ENCODE assay signal across 20 mouse cellular contexts in the genomic region with DNA sequence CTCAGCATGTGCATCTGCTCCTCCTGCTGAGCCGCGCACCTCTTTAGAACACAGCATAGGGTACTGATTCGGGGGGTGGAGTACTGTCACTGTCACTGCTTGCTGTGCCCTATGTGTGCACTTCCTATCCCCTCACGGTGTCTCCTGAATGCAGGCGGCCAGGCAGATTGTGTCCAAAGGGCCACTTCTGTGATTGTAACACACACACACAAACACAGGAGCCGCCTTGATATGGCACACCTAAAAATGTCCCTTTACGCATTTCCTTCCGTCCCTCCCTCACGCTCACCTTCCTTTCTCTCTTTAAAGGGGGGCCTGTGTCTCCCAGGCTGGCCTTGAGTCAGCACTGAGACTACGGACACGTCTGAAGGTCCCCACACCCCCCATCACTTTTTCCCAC.
DNase-seq lines count a peak whose midpoint lies in the region; ATAC-seq and TF ChIP-seq lines count a peak whose summit lies in the region.
"Had no signal": no experiment of that assay in that cellular context is flagged by ENCODE, and none has a peak within 500 bp of the region (broad histone marks: within the 10 kb centered on the region; RNA-seq: fewer than 3 reads in every experiment).

No protein-coding gene starts in this region.

- H3K4me1 ChIP-seq in liver, embryonic 12.5 days = peaks cover 45% of the 10 kb centered on the region
- peaks cover 17% of the 10 kb centered on the region for H3K4me1 ChIP-seq in liver, postnatal 0 days (ENCODE audit: insufficient read depth)
- peaks cover 26% of the 10 kb centered on the region; the same call in 1 of the 2 replicates for H3K4me1 ChIP-seq in spleen, adult 2 months (ENCODE audit: control insufficient read depth, insufficient read depth, insufficient read length)
- H3K4me1 ChIP-seq in midbrain, postnatal 0 days (ENCODE audit: insufficient read depth, low read length) = peaks cover 4% of the 10 kb centered on the region; the same call in 1 of the 2 replicates

- no peak for DNase-seq in liver, postnatal 0 days
- no peak for DNase-seq in spleen, adult 2 months (ENCODE audit: low read depth in 1 of 2, low spot score in 2 of 2)
- no peak for DNase-seq in spleen, adult 18-20 months
- no peak for DNase-seq in midbrain, postnatal 0 days (ENCODE audit: low spot score)
- DNase-seq in frontal cortex, postnatal 25 days (ENCODE audit: low spot score in 2 of 2) = no peak
- DNase-seq: cerebellum, adult 11 months; cerebellum, adult 9-11 months; kidney, adult 8-10 months; kidney, postnatal 10 days; lung, postnatal 36 days had no signal

- no peaks in the 10 kb centered on the region for H3K9me3 ChIP-seq in liver, embryonic 12.5 days (replicated peaks)
- no peaks in the 10 kb centered on the region for H3K9me3 ChIP-seq in liver, postnatal 0 days (ENCODE audit: low read length)
- H3K9me3 ChIP-seq in midbrain, postnatal 0 days (ENCODE audit: low read length) = no peaks in the 10 kb centered on the region
- H3K9me3 ChIP-seq: forebrain, embryonic 12.5 days; heart, embryonic 13.5 days; intestine, embryonic 15.5 days; lung, embryonic 15.5 days; midbrain, embryonic 12.5 days had no signal

- H3K4me3 ChIP-seq in liver, embryonic 12.5 days = no peak overlapping the region
- no peak overlapping the region for H3K4me3 ChIP-seq in liver, postnatal 0 days (ENCODE audit: low read depth, low read length)
- no peak overlapping the region for H3K4me3 ChIP-seq in spleen, adult 2 months (ENCODE audit: extremely low read depth, insufficient read depth, insufficient read length)
- no peak overlapping the region for H3K4me3 ChIP-seq in midbrain, postnatal 0 days (ENCODE audit: low read depth, low read length)
- H3K4me3 ChIP-seq: forebrain, embryonic 12.5 days; heart, embryonic 13.5 days; intestine, embryonic 15.5 days; left cerebral cortex, adult 2 months; lung, embryonic 15.5 days; midbrain, embryonic 12.5 days had no signal

- H3K4me2 ChIP-seq in liver, embryonic 12.5 days = peak overlapping the region; percentile 55
- H3K4me2 ChIP-seq in liver, postnatal 0 days (ENCODE audit: low read depth, low read length) = no peak overlapping the region
- H3K4me2 ChIP-seq in midbrain, postnatal 0 days (ENCODE audit: low read depth, low read length, poor library complexity, severe bottlenecking) = no peak overlapping the region
- H3K4me2 ChIP-seq: forebrain, embryonic 12.5 days; heart, embryonic 13.5 days; hindbrain, embryonic 14.5 days; lung, embryonic 15.5 days; midbrain, embryonic 12.5 days had no signal

- ATAC-seq in liver, embryonic 12.5 days = no peak
- no peak for ATAC-seq in liver, postnatal 0 days
- no peak for ATAC-seq in midbrain, postnatal 0 days (ENCODE audit: low FRiP score)
- no peak for ATAC-seq in erythroblast, adult 5-6 weeks (replicated peaks; ENCODE audit: low FRiP score, poor library complexity, severe bottlenecking)
- ATAC-seq: intestine, embryonic 15.5 days had no signal

- TF ChIP-seq EP300 in liver, postnatal 0 days (IDR thresholded peaks at IDR 0.05; ENCODE audit: low read depth) = no peak

- WGBS in liver, embryonic 12.5 days (ENCODE audit: insufficient replicate concordance) = 80% methylated on average over 11 of the region's 11 CpGs
- 74% methylated on average over 11 of the region's 11 CpGs for WGBS in liver, postnatal 0 days (ENCODE audit: insufficient replicate concordance)
- 63% methylated on average over 11 of the region's 11 CpGs for WGBS in spleen, adult 2 months
- WGBS in midbrain, postnatal 0 days = 87% methylated on average over 11 of the region's 11 CpGs

- no peaks in the 10 kb centered on the region for H3K27me3 ChIP-seq in liver, embryonic 12.5 days (replicated peaks)
- H3K27me3 ChIP-seq in liver, postnatal 0 days (ENCODE audit: insufficient read depth, low read length) = no peaks in the 10 kb centered on the region
- H3K27me3 ChIP-seq in spleen, adult 2 months (ENCODE audit: control insufficient read depth, insufficient read depth, low read length) = no peaks in the 10 kb centered on the region
- no peaks in the 10 kb centered on the region for H3K27me3 ChIP-seq in midbrain, postnatal 0 days (ENCODE audit: insufficient read depth, low read length)
- H3K27me3 ChIP-seq: forebrain, embryonic 12.5 days; heart, embryonic 13.5 days; intestine, embryonic 15.5 days; lung, embryonic 15.5 days; midbrain, embryonic 12.5 days had no signal

- TF ChIP-seq CTCF in liver, postnatal 0 days (IDR thresholded peaks at IDR 0.05; ENCODE audit: low read depth) = no peak
- TF ChIP-seq CTCF in spleen, adult 2 months (IDR thresholded peaks at IDR 0.05; ENCODE audit: extremely low read depth, insufficient read depth, insufficient read length, insufficient replicate concordance) = no peak
- TF ChIP-seq CTCF in midbrain, postnatal 0 days (IDR thresholded peaks at IDR 0.05) = no peak

- no peaks in the 10 kb centered on the region for H3K36me3 ChIP-seq in liver, embryonic 12.5 days
- H3K36me3 ChIP-seq in liver, postnatal 0 days (replicated peaks; ENCODE audit: insufficient read depth, low read length) = no peaks in the 10 kb centered on the region
- no peaks in the 10 kb centered on the region for H3K36me3 ChIP-seq in spleen, adult 2 months (ENCODE audit: control insufficient read depth, insufficient read depth, low read length)
- no peaks in the 10 kb centered on the region for H3K36me3 ChIP-seq in midbrain, postnatal 0 days (ENCODE audit: insufficient read depth, low read length)
- H3K36me3 ChIP-seq: forebrain, embryonic 12.5 days; heart, embryonic 13.5 days; intestine, embryonic 15.5 days; lung, embryonic 15.5 days; midbrain, embryonic 12.5 days had no signal

- no peak for TF ChIP-seq POLR2A in spleen, adult 2 months (IDR thresholded peaks at IDR 0.05; ENCODE audit: low read depth, low read length)

- H3K9ac ChIP-seq in liver, embryonic 12.5 days = no peak overlapping the region
- H3K9ac ChIP-seq in liver, postnatal 0 days (replicated peaks) = no peak overlapping the region
- H3K9ac ChIP-seq in midbrain, postnatal 0 days (replicated peaks; ENCODE audit: low read length, poor library complexity, severe bottlenecking) = no peak overlapping the region
- H3K9ac ChIP-seq: forebrain, embryonic 12.5 days; hindbrain, embryonic 14.5 days; intestine, embryonic 15.5 days; lung, embryonic 15.5 days; midbrain, embryonic 12.5 days had no signal

- no peak overlapping the region for H3K27ac ChIP-seq in liver, embryonic 12.5 days
- no peak overlapping the region for H3K27ac ChIP-seq in liver, postnatal 0 days (ENCODE audit: low read depth)
- peak overlapping the region; percentile 11; the same call in 1 of the 2 replicates for H3K27ac ChIP-seq in spleen, adult 2 months (ENCODE audit: insufficient read depth, low read length)
- 0 out of 2 replicates have a peak overlapping the region, but pooled peaks have one; percentile 38 for H3K27ac ChIP-seq in midbrain, postnatal 0 days (ENCODE audit: low read depth, low read length)
- H3K27ac ChIP-seq: forebrain, embryonic 12.5 days; heart, embryonic 13.5 days; hindbrain, embryonic 14.5 days; left cerebral cortex, adult 2 months; liver, embryonic 14.5 days; lung, embryonic 15.5 days; midbrain, embryonic 12.5 days had no signal

Comparison
In these comparisons a context has a peak if more than half of its experiments do, and no peak if none do; other contexts are left out.
1. H3K27ac ChIP-seq: peak in spleen, adult 2 months (single experiment) and midbrain, postnatal 0 days (single experiment); none in liver, embryonic 12.5 days (single experiment) and liver, postnatal 0 days (single experiment).